Mouse (Mus musculus): ENCODE data around the gene Akr1b10.
"Not testable (repeated sequence)": the region's sequence is repeated elsewhere in the genome, so short reads cannot be mapped to it uniquely, and the experiment has no call there.

Gene Akr1b10

DNA sequence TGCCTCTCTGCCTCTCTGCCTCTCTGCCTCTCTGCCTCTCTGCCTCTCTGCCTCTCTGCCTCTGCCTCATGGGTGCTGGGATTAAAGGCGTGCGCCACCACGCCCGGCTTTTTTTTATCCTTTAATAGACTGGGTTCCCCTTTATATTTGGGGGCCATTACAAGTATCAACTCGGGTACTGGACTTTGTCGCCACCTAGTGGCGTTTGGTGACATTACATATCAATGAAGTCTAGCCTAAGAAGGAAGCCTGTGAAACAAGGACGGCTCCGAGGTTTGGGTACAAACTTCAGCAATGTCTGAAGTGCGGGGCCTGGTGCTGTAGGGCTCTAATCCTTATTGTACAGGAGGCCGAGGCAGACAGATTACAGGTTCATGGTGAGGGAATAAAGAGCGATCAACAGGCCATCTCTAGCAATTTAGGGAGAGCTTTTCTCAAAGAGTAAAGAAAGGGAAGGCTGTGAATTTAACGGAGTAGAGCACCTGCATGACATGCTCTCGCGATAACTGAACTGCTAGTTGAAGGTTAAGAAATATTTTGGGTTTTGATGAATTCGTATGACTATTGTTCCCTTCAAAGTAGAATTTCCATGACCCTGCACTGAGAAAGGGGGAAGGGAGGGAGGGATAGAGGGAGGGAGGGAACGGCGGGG, 12.2 kb upstream of the Akr1b10 start:
- DNase-seq (ENCODE audit: low spot score) = peak; percentile 78

DNA sequence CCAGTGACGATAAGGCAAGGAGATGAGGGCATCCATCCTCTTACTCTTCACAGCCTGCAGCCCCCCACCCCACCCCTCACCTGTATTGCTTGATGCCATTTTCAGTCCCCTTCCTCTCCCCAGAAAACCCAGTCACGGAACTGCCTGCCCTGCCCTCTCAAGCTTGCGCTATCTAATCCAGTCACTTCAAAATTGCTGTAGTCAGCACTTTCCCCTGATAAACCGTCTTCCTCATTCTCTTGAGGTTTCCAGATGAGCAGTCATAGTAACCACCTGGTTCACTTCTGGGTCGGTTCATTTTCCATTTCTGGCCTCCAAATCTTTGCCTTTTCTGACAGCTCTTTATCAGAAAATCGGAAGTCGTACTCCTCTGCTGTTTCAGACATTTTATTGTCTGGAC, 10.2 kb upstream of the Akr1b10 start:
- DNase-seq (ENCODE audit: low spot score) = no peak

DNA sequence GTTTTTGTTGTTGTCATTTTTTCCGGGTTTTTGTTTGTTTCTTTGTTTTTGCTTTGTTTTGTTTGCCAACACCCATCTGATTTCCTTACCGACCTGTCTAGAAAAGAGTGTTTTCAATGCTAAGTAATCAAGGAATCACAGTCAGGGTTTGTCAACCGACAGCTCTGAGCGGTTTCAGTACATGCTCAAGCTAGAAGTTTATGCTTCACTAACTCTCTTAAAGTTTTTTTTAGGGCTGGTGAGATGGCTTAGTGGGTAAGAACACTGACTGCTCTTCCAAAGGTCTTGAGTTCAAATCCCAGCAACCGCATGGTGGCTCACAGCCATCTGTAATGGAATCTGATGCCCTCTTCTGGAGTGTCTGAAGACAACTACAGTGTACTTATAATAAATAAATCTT, 8.1 kb upstream of the Akr1b10 start:
- not testable (repeated sequence) for DNase-seq (ENCODE audit: low spot score)

DNA sequence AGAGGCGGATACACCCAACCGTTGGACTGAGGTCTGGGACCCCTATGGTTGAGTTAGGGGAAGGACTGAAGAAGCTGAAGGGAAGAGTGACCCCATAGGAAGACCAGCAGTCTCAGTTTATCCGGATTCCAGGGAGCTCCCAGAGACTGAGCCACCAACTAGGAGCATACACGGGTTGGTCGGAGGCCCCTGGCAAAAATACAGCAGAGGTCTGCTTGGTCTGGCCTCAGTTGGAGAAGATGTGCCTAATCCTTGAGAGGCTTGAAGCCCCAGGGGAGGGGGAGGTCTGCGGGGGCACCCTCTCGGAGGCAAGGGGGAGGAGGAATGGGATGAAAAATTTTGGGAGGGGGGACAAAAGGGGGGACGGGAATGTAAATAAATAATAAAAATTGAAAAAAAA, 617 bp upstream of the Akr1b10 start:
- DNase-seq (ENCODE audit: low spot score) = no peak

DNA sequence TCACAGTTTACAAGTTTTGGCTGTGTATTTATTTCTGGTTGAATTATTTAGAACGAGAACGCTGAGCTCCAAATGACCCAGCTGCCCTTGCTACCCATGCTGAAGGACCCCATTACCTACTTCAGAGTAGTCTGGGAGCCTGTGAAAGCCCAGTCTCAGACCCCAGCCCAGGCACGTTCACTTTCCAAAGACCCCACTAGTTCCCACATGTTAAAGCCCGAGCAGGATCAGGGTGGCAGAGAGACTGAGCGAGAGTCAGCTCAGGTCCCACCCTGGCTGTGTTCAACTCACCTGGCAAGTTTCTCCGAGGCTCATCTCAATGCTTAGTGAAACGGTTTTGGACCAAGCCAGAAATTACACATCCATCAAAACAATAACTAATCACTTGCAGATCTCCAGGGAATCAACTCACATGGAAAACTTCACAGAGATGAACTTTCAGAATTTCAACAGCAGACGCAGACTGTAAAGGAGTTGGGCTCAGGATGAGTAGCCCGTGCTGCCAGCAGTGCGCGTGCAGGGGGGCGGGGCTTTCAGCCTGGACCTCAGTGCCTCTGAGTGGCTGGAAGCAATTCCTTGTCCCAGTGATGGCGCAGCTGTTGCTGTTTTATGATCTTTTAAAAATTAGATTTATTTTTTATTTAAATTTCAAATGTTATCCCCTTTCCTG, 818 bp downstream of the Akr1b10 start:
- no peak for DNase-seq (ENCODE audit: low spot score)

DNA sequence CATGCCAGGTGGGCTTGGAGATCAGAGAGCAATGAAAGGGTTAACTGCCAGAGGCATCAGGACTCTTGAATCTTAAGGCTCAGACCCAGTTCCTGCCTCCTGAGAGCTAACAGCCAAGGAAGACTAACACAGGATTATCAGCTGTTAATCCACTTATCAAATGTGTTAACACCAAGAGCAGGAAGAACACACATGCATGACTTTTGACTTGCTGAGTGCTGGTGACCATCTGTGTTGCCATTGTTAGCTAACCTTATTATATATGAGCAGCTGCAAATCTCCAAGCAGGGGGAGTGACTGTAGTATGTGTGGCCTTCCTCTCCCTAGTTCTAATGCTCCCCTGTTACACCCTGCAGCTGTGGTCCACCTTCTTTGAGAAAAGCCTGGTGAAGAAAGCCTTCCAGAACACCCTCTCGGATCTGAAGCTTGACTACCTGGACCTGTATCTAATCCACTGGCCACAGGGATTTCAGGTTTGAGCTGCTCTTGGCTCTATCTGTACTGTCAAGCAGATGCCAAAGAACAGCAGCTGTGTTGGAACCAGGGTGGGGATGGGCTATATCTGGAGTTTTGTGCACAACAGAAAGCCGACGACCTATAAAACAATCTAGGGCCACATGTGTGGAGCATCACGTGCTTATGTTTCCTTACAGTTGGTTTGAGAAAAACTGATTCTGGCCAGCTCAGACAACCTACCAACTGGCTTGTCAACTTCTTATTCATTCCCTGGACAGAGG, 4.6 kb downstream of the Akr1b10 start:
- no peak for DNase-seq (ENCODE audit: low spot score)

DNA sequence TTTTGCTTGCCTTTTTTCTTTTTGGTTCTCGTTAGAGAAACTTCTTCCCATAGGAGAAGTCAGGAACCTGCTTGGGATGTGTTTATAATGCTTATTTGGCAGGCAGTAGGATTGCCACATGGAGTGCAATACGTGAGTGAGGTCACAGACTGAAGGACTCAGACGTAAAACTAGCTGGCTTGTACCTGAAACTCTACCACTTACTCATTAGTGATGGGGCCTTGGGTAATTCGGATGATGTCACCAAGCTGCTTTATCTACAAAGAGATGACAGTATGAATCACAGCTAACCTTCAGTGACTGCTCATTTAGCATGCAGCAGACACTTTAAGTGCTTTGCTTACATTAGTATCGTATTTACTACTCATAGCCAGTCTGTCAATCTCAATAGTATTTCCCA, 11.9 kb downstream of the Akr1b10 start:
- no peak for DNase-seq (ENCODE audit: low spot score)

DNA sequence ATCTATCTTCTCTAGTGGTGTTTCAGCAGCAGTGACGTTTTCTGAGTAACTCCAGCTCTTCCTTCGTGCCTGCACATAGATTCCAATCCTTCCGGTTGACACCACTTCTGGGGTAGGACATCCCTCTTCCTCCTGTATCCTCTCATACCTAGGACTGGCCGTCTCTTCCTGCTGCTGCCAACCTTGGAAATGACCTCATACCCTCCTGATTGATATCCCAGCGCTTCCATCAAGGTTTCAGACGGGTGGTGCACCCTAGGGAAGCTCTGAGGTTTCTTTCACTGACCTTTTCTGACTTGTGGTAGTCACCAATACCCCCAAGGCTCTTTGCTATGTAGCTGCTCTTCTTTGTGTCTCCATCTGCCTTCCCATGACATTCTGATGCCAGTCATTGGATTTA, 14.4 kb downstream of the Akr1b10 start:
- DNase-seq (ENCODE audit: low spot score) = no peak

DNA sequence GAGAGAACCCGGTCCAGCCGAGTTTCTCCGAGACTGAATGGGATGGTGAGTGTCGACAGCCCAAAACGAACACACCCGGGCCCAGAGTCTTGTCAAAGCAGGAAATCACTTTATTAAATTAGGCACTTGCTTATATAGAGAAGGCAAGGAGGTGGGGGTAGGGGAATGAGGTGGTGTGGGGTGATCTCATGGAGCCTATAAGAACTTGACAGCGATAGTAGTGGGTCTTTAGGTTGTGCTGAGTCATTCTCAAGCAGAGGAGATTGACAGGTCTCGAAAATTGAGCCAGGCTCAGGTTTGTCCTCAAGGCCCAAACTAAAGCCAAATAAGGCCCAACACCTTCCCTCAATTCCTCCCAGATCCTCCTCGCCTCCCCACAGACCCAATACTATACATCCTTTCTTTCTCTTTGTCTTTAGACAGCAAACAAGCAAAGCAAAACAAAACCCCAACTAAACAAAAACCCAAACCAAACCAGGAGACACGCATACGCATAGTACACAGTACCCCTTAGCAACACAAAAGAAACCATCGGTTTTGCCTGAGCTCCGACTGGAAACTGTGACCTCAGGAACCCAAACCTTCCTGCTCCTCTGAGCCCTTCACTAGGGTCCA, 15.7 kb downstream of the Akr1b10 start:
- DNase-seq (ENCODE audit: low spot score) = no peak

DNA sequence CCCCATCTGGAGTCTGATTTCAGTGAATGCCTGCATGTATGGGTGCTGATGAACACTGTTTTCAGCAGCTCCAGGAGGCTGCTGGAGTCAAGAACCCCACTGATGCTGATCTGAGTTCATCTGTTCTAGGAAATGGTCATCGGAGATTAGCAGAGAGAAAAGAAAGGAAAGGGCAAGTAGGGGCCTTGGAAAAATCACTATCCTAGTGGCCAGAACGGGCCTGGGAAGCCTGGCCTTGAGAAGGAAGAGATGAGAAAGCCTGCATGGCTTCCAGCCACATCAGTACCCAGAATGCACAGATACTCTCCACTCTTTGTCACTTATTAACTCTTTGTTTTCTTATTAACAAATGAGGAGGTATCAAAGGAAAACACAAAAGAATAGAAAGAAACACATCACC, 16.7 kb downstream of the Akr1b10 start:
- no peak for DNase-seq (ENCODE audit: low spot score)

DNA sequence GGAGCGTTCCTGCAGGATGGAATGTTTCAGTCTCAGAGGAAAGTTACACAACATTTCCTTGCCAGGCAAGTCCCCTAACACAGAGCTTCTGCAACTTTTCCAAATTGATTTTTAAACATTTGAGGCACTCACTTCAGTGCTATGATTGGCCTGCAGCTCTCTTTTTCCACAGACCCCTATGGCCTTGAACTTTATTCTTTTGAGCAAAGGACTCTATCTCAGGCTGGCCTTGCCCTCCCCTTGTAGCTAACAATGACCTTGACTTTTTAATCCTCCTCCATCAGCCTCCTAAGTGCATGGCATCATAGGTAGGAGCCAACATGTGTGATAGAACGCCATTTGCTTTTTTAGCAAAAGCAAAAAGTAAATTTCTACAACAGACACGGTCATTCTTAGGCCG, 22.7 kb downstream of the Akr1b10 start:
- no peak for DNase-seq (ENCODE audit: low spot score)

DNA sequence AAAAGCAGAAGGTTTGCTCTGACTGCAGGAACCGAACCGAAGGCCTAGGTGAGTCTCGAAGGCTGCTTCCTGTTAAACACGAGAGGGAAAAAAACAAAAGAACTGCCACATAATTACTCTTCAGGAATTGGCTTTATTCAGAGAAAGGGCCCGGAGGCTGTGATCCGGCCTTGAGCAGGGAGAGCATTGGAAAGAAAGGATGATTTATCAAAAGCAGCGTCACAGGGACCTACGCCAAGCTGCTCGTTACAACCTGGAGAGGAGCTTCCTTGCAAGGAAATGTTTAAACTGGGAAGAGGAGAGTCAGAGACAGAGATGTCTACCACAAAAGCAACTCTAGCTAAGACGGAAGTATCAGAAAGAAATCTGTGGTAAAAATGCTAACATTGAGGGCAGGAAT, 23.4 kb downstream of the Akr1b10 start:
- no peak for DNase-seq (ENCODE audit: low spot score)

DNA sequence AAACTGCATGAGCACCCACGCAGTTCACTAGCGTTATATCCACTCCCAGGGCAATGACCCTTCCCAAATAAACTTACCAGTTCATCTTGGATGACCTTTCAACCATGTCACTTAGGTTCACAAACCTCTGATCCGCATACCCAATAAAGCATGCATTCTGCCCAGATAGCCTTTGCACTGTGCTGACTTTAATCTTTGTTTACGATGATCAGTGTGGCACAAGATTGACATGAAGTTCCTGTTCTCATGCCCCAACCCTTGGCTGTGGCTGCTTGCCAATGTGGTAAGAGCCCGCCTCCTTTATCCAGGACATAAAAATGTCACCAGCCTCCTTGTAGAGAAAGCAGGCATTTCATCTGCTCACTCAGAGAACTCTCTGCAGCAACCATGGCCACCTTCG, 28.0 kb downstream of the Akr1b10 start, which contains the start of gene Akr1b7:
TSS of gene Akr1b7 (plus strand) at position 312 of the 400 bp plus-strand sequence.
- DNase-seq (ENCODE audit: low spot score) = no peak

DNA sequence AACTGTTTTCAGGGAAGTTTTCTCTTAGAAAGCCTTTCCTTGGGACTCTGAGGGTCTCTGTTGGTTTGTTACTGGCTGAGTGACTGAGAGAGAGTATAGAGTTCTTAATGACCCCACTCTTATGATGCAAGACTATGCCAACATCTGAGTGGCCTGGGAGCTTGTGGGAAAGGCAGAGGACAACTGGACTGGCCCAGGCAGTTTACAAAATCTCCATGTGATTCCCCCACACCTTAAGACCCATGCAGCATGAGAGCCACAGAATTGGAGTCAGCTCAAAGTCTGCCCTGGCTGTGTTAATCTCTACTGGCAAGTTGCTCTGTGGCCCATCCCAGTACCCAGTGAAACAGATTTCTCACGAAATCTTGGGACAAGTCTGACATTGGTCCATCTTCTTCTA, 28.7 kb downstream of the Akr1b10 start:
- no peak for DNase-seq (ENCODE audit: low spot score)

DNA sequence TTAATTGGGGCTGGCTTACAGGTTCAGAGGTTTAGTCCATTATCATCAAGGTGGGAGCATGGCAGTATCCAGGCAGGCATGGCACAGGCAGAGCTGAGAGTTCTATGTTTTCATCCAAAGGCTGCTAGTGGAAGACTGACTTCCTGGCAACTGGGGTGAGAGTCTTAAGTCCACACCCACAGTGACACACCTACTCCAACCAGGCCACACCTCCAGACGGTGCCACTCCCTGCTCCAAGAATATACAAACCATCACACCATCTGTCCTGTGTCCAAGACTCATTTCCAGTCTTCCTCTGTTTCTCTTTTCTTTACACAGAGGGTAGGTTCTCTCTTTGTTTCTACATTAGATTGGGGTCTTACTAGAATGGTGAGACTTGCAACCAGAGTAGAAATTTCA, 29.4 kb downstream of the Akr1b10 start:
- DNase-seq (ENCODE audit: low spot score) = not testable (repeated sequence)

DNA sequence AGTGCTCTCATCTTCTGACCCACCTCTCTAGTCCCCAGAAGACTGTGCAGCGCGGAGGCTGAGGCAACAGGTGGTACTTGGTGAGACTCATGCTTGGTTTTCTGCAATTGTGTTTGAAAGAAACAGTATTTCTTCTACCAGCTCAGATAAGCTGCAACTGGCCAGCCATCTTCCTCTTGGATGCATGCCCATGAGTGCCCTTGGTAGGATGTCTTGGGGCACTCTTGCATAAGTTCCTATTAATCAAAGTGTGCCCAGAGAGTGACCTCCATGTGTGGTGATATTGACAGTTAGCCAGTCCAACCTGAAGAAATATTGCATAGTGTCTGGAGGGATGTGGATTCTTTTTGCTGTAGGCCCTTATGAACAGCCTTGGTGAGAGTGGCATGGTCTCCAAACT, 32.5 kb downstream of the Akr1b10 start:
- DNase-seq (ENCODE audit: low spot score) = no peak

DNA sequence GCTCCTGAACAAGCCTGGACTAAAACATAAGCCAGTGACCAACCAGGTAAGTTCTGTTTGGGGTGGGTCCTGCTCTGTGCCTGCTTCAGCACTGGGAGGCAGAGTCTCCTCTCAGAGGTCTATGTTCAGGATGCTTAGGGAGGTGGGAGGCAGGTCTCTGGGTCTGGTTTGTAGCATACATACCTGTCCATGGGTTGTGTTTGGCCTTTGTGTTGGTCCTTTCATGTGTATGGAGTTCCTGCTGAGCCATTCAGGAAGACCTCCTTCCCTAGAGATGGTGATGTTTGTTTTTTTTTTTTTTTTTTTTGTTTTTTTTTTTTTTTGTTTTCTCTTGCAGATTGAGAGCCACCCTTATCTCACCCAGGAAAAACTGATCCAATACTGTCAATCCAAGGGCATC, 35.1 kb downstream of the Akr1b10 start:
- no peak for DNase-seq (ENCODE audit: low spot score)

DNA sequence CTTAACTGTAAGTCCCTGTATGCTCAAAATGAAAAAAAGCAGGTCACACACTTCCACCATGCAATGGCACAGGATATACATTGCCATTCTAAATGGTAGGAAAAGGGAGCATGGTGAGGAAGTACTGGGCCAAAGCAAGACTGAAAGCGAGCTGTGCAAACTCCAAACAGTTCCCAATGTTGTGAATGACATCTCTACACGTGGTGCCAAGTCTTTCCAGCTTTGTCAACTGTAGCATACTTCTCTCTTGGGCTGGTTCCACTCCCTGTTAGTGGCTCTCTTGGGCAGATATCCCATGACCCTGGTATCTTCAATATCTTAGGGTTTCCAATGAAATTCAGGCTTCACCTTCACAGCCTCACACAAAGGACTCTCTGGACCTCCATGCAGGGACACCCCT, 55.0 kb downstream of the Akr1b10 start:
- DNase-seq (ENCODE audit: low spot score) = no peak

DNA sequence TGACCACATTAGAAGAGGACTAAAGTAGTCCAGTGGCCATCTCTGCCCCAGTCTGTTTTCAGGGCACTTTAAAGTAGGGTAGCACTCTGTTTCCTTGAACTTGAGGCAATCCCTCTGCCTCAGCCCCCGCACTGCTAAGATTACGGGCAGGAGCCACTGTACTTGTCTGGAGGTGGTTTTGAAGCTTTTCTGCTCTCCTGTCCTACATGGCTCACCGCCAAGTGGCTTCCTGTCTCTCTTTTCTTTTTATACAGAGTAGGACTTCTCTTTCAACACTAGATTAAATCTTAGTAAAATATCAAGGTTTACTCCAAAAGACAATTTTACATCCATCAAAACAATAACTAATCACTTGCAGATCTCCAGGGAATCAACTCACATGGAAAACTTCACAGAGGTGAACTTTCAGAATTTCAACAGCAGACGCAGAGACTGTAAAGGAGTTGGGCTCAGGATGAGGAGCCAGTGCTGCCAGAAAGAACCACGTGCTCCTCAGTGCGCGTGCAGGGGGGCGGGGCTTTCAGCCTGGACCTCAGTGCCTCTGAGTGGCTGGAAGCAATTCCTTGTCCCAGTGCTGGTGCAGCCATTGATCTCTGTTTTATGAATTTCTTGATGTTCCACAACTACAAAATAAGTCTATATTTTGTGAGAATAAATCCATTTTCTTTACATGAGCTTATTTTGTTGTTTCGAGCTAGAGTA, 57.7 kb downstream of the Akr1b10 start:
- no peak for DNase-seq (ENCODE audit: low spot score)

DNA sequence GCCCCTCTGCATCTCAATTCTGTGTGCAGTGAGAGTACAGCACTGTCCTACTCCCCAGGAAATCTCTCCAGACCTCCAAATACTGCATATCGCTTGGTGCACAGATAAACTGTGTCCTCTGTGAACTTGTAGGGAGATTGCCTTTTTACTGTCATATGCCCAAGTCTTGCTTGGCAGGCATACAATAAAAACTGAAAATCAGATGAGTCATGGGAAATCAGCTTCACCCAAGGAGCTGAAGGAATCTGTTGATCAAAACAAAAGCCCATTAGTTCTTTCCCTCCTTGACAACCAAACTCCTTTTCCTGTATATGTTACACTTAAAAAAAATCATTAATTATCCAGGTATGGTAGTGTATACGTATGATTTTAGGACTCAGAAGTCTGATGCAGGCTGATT, 59.8 kb downstream of the Akr1b10 start:
- no peak for DNase-seq (ENCODE audit: low spot score)

All from layer of hippocampus, adult 9-10 months (tissue).